Mouse (Mus musculus): ENCODE measurements at regions not wholly inside any gene's neighbourhood (a gene's known extent, or its start where the extent isn't known, plus 50 kb on each side); places are given as distances from the start of the nearest gene placed in this dataset.

DNA sequence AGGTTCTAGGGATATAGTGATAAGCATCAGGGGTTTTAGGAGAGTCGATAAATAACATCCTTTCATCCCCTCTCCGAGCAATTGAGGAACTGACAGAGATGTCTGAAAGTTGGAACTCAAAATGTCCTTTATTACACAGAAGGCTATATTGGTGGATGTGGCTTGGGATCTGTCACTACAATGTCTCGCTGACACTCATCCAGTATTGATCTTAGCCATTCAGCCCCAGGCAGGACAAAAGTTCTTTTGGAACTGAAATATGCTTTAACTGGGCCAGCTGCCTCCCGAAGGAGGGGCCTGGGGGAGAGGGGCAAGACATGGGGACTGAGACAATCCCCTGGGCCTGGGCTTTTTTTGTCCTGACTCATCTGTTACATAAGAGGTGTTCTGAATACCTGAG is 85.2 kb upstream of the Atp6ap2 start:
- H3K27ac ChIP-seq (ENCODE audit: insufficient read depth, low read depth, low read length, poor library complexity, severe bottlenecking), result no peak overlapping the region
- no peak for DNase-seq (ENCODE audit: low read depth, low spot score)
- H3K4me3 ChIP-seq (ENCODE audit: insufficient read depth in 1 of 2, low read depth in 1 of 2, low read length in 2 of 2, poor library complexity in 1 of 2, severe bottlenecking in 1 of 2), result no peak overlapping the region
- no peak overlapping the region for H3K9ac ChIP-seq (ENCODE audit: insufficient read depth, low read depth, low read length, poor library complexity, severe bottlenecking)
- TF ChIP-seq ZNF384 (IDR thresholded peaks at IDR 0.05; ENCODE audit: low read depth, low read length), result no peak
- TF ChIP-seq CHD2 (IDR thresholded peaks at IDR 0.05; ENCODE audit: low read depth, low read length), result no peak
- TF ChIP-seq ZC3H11A (IDR thresholded peaks at IDR 0.05; ENCODE audit: borderline replicate concordance, low read depth, low read length), result no peak
- TF ChIP-seq HCFC1 (IDR thresholded peaks at IDR 0.05; ENCODE audit: borderline replicate concordance, insufficient read depth, low read length), result no peak
- TF ChIP-seq MAFK (IDR thresholded peaks at IDR 0.05; ENCODE audit: insufficient read depth, low read depth, low read length), result no peak
- H3K36me3 ChIP-seq (ENCODE audit: control insufficient read depth, insufficient read depth, low read length, poor library complexity, severe bottlenecking), result no peaks in the 10 kb centered on the region
- in situ Hi-C loops (cut with MboI; ENCODE audit: low sequenced_read_pairs in 2 of 2, unreplicated experiment in 2 of 2), result loop anchor here in 1 of 2 experiments (25.0 kb wide), 1 partner anchor 110 kb away; no protein-coding TSS in a partner anchor
- H3K9me3 ChIP-seq (ENCODE audit: control insufficient read depth, insufficient read depth, low read depth, low read length), result no peaks in the 10 kb centered on the region
- H3K4me1 ChIP-seq (ENCODE audit: control insufficient read depth in 2 of 2, insufficient read depth in 2 of 2, low read length in 2 of 2, poor library complexity in 1 of 2), result no peaks in the 10 kb centered on the region

DNA sequence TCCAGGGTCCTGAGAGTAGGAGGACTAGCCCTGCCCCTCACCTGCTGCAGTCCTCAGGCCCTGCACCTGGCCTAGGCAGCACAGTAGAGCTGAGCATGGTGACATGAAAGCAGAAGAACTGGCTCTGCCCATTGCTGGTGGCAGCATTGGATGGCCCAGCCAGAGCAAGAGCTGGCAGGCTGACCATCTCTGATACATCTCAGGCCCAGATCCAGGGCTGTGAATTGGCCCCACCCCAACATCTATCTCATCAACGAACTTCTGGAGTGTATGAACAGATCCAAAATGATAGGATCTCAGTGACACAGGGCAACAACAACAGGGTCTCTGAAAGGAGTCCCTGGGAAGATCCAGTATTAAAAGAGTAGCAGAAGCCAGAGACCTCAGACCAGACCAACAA is 84.0 kb upstream of the Atp6ap2 start:
- TF ChIP-seq HCFC1 (IDR thresholded peaks at IDR 0.05; ENCODE audit: borderline replicate concordance, insufficient read depth, low read length), result no peak
- TF ChIP-seq ZNF384 (IDR thresholded peaks at IDR 0.05; ENCODE audit: low read depth, low read length), result no peak
- no peak for TF ChIP-seq ZC3H11A (IDR thresholded peaks at IDR 0.05; ENCODE audit: borderline replicate concordance, low read depth, low read length)
- TF ChIP-seq MAFK (IDR thresholded peaks at IDR 0.05; ENCODE audit: insufficient read depth, low read depth, low read length), result no peak
- no peak for TF ChIP-seq CHD2 (IDR thresholded peaks at IDR 0.05; ENCODE audit: low read depth, low read length)
- Histone ChIP-seq H3K27ac (ENCODE audit: insufficient read depth, low read depth, low read length, poor library complexity, severe bottlenecking) (no peak overlapping the region), H3K9me3 (ENCODE audit: control insufficient read depth, insufficient read depth, low read depth, low read length) (no peaks in the 10 kb centered on the region), H3K36me3 (ENCODE audit: control insufficient read depth, insufficient read depth, low read length, poor library complexity, severe bottlenecking) (no peaks in the 10 kb centered on the region), H3K4me3 (ENCODE audit: insufficient read depth in 1 of 2, low read depth in 1 of 2, low read length in 2 of 2, poor library complexity in 1 of 2, severe bottlenecking in 1 of 2) (no peak overlapping the region), H3K9ac (ENCODE audit: insufficient read depth, low read depth, low read length, poor library complexity, severe bottlenecking) (no peak overlapping the region), H3K4me1 (ENCODE audit: control insufficient read depth in 2 of 2, insufficient read depth in 2 of 2, low read length in 2 of 2, poor library complexity in 1 of 2) (no peaks in the 10 kb centered on the region)
- in situ Hi-C loops (cut with MboI; ENCODE audit: low sequenced_read_pairs in 2 of 2, unreplicated experiment in 2 of 2), result loop anchor here in 1 of 2 experiments (25.0 kb wide), 1 partner anchor 109 kb away; no protein-coding TSS in a partner anchor
- no peak for DNase-seq (ENCODE audit: low read depth, low spot score)

DNA sequence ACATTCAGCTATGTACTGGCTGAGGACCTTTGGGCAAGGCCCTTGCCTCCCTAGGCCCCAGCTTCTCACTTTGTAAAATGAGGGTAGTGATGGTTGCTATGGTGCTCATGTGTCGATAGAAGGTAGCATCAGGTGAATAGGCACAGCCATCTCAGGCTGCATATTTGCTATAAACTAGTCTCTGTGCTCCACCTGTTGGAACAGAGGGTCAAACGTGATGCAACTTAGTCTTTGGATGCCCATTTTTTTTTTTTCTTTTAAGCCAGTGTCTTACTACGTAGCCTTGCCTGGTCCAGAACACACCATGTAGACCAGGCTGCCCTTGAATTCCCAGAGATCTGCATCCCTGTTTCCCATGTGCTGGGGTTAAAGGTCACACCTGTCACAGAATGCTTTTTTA is 76.5 kb upstream of the Atp6ap2 start:
- DNase-seq (ENCODE audit: low read depth, low spot score), result no peak
- H3K4me1 ChIP-seq (ENCODE audit: control insufficient read depth in 2 of 2, insufficient read depth in 2 of 2, low read length in 2 of 2, poor library complexity in 1 of 2), result no peaks in the 10 kb centered on the region
- H3K9ac ChIP-seq (ENCODE audit: insufficient read depth, low read depth, low read length, poor library complexity, severe bottlenecking), result no peak overlapping the region
- in situ Hi-C loops (cut with MboI; ENCODE audit: low sequenced_read_pairs in 2 of 2, unreplicated experiment in 2 of 2), result loop anchor here in 1 of 2 experiments (25.0 kb wide), 1 partner anchor 101 kb away; no protein-coding TSS in a partner anchor
- H3K9me3 ChIP-seq (ENCODE audit: control insufficient read depth, insufficient read depth, low read depth, low read length), result no peaks in the 10 kb centered on the region
- no peaks in the 10 kb centered on the region for H3K36me3 ChIP-seq (ENCODE audit: control insufficient read depth, insufficient read depth, low read length, poor library complexity, severe bottlenecking)
- no peak for TF ChIP-seq ZNF384 (IDR thresholded peaks at IDR 0.05; ENCODE audit: low read depth, low read length)
- no peak for TF ChIP-seq CHD2 (IDR thresholded peaks at IDR 0.05; ENCODE audit: low read depth, low read length)
- no peak for TF ChIP-seq MAFK (IDR thresholded peaks at IDR 0.05; ENCODE audit: insufficient read depth, low read depth, low read length)
- no peak for TF ChIP-seq HCFC1 (IDR thresholded peaks at IDR 0.05; ENCODE audit: borderline replicate concordance, insufficient read depth, low read length)
- no peak for TF ChIP-seq ZC3H11A (IDR thresholded peaks at IDR 0.05; ENCODE audit: borderline replicate concordance, low read depth, low read length)
- H3K4me3 ChIP-seq (ENCODE audit: insufficient read depth in 1 of 2, low read depth in 1 of 2, low read length in 2 of 2, poor library complexity in 1 of 2, severe bottlenecking in 1 of 2), result no peak overlapping the region
- no peak overlapping the region for H3K27ac ChIP-seq (ENCODE audit: insufficient read depth, low read depth, low read length, poor library complexity, severe bottlenecking)

DNA sequence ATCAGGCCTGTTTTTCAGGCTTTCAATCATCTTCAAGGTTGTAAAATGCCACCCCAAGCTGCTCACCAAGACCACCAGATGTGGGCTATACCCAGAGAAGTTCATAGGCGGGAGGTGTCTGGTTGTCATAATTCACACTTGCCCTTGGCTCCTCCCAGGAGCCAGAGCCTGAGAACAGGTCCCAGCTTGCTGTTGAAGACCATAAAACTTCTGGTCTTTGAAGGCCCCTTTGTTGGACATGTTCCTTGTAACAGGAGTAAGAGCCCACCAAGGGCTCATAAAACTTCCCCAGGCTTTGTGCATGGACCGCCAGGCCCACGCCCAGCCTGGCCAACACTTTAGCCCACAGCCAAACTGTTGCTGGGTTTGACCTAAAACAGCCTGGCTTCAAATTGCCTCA is 62.6 kb upstream of the Atp6ap2 start:
- TF ChIP-seq CHD2 (IDR thresholded peaks at IDR 0.05; ENCODE audit: low read depth, low read length) (no peak), HCFC1 (IDR thresholded peaks at IDR 0.05; ENCODE audit: borderline replicate concordance, insufficient read depth, low read length) (no peak), ZNF384 (IDR thresholded peaks at IDR 0.05; ENCODE audit: low read depth, low read length) (no peak), ZC3H11A (IDR thresholded peaks at IDR 0.05; ENCODE audit: borderline replicate concordance, low read depth, low read length) (no peak), MAFK (IDR thresholded peaks at IDR 0.05; ENCODE audit: insufficient read depth, low read depth, low read length) (no peak)
- Histone ChIP-seq H3K36me3 (ENCODE audit: control insufficient read depth, insufficient read depth, low read length, poor library complexity, severe bottlenecking) (no peaks in the 10 kb centered on the region), H3K4me1 (ENCODE audit: control insufficient read depth in 2 of 2, insufficient read depth in 2 of 2, low read length in 2 of 2, poor library complexity in 1 of 2) (no peaks in the 10 kb centered on the region), H3K9ac (ENCODE audit: insufficient read depth, low read depth, low read length, poor library complexity, severe bottlenecking) (no peak overlapping the region), H3K9me3 (ENCODE audit: control insufficient read depth, insufficient read depth, low read depth, low read length) (no peaks in the 10 kb centered on the region), H3K27ac (ENCODE audit: insufficient read depth, low read depth, low read length, poor library complexity, severe bottlenecking) (no peak overlapping the region), H3K4me3 (ENCODE audit: insufficient read depth in 1 of 2, low read depth in 1 of 2, low read length in 2 of 2, poor library complexity in 1 of 2, severe bottlenecking in 1 of 2) (no peak overlapping the region)
- in situ Hi-C loops (cut with MboI; ENCODE audit: low sequenced_read_pairs in 2 of 2, unreplicated experiment in 2 of 2), result no loop called here
- no peak for DNase-seq (ENCODE audit: low read depth, low spot score)

All from ES-E14 (cell line).